Mouse (Mus musculus) heart, postnatal 0 days (tissue): ENCODE measurements at regions not wholly inside any gene's neighbourhood (a gene's known extent, or its start where the extent isn't known, plus 50 kb on each side); places are given as distances from the start of the nearest gene placed in this dataset.

Source experiments
- CTCF ChIP-seq: IDR thresholded peaks from 2 replicates; pipeline ENCODE4 v1.5.1; 2016; ENCODE audit warnings: antibody characterized with exemption, control low read depth, low read depth
- EP300 ChIP-seq: IDR thresholded peaks from 2 replicates; pipeline ENCODE4 v1.6.1; 2016; ENCODE audit warnings: antibody characterized with exemption, low read depth

DNA sequence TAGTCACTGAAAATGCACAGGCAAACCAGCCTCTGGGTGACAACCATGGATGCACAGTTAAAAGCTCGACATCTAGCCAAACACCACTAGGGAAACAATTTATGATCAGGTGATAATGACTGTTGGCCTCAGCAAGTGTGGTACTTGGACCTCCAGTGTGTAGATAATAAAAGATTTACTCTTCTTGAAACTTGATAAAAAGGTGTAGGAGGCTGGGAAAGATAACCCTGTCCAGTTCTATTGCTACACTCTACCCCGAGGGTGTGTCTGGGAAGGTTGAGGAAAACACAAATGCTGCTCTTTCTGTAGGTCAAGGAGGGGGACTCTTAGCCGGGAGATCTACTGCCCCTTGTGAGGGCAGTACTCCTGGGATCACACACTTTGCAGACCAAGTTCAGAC, 152.4 kb upstream of the Pik3r1 start:
- TF ChIP-seq EP300: no peak
- TF ChIP-seq CTCF: no peak
